Mouse (Mus musculus) testis, adult 2 months (tissue): ENCODE measurements around the gene Cdyl2.

Experiments used
- CTCF ChIP-seq: fragments of 200-500 bp; IDR thresholded peaks from 2 replicates; pipeline ENCODE4 v1.5.1; 2012; ENCODE audit warnings: low read depth, mild to moderate bottlenecking, inconsistent platforms, low read length, moderate library complexity; ENCODE audit not compliant: control insufficient read depth, insufficient read depth, insufficient replicate concordance
- POLR2A ChIP-seq: fragments of 200-500 bp; IDR thresholded peaks from 2 replicates; pipeline ENCODE4 v1.6.1; 2012; ENCODE audit warnings: low read depth, mild to moderate bottlenecking, inconsistent platforms, low read length, moderate library complexity; ENCODE audit not compliant: control insufficient read depth

DNA sequence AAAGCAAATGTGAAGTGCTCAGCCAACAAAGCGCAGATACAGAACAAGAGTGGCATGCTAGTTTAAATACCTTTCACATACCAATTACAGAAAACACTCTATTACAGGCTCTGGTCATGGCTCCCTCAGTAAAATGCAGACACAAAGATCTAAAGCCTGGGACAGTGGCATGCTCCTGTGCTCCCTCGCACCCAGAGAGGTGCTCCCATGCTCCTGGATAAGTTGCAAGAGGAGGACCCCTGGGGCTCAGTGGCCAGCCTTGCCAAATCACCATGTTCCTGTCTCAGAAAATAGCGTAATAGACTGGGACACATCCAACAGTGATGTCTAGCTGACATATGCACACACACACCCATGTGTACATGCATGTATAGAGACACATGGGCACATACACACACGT is 98.4 kb downstream of the Cdyl2 start:
- TF ChIP-seq POLR2A (no peak), CTCF (no peak)
